Mouse (Mus musculus) megakaryocyte, embryonic 14.5 days (primary cell): ENCODE data around the gene Rfc4.

Source experiments
- FLI1 ChIP-seq: IDR thresholded peaks from 2 replicates; pipeline ENCODE4 v1.6.1; 2012; ENCODE audit warnings: low read length, inconsistent platforms, mixed read lengths
- GATA1 ChIP-seq: IDR thresholded peaks from 3 replicates; pipeline ENCODE4 v1.6.1; 2012; ENCODE audit warnings: mixed read lengths, low read length, inconsistent platforms, borderline replicate concordance

DNA sequence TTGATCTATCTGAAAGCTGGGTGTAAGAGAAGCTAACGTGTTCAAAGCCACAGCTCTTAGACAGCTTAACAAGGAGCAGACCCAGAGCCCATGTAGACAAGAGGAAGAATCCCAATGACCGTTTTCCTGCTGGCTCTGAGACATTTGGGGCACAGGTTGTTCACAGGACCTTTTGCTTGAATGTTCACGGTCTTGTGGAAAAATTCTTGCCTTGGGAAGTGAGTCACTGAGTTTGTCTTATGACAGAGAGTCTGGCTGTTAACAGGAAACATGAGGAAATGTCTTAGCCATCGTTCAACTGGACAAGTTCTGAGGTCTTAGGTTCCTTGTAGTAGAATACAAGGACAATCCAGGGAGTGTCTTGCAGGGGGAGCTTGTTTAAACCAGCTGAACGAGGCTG lies 39.5 kb upstream of the Rfc4 start:
- TF ChIP-seq GATA1, result no peak
- TF ChIP-seq FLI1, result no peak
